Mouse (Mus musculus): ENCODE measurements around the gene Gse1.

Gse1 gene

DNA sequence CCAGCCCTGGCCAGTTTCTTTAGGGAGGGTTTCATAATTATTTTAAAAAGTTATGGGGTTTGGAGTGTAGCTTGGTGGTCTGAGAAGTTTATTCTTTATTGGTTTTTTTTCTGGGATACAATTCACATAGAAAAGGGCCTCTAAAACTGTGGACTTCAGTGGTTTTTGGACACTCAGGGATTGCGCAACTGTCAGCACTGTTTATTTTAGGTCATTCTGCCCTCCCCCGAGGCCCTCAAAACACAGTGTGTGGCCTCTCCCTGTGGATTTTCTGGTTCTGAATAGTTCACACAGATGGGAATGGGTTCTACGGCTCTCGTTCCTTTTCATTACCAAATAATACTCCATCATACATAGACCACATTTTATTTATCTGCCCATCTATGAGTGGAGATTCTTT, 15.0 kb downstream of the Gse1 start:
- no peak for DNase-seq (ENCODE audit: low read depth, low spot score)

DNA sequence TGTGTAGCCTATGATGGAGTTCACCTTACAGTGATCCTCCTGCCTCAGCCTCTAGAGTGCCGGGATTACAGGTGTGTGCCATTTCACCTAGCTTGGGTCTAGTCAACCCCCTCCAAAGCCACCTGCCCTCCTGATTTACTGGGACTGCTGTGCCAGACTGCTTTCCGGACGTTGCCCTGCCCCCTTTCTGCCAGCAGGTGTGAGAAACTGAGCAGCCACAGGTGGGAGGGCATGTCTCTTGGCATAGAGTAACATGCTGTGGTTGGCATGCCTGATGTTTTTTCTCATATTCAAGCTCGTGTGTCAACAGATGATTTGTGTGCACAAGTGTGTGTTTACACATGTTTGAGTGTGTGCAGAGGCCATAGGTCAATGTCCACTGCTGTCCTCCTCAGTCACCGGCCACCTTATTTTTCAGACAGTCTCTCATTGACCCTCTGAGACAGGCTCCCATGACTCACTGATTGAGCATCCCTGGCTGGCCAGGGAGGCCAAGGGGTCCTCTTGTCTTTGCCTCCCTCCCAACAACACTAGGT, 15.7 kb downstream of the Gse1 start:
- DNase-seq (ENCODE audit: low read depth, low spot score) = no peak

DNA sequence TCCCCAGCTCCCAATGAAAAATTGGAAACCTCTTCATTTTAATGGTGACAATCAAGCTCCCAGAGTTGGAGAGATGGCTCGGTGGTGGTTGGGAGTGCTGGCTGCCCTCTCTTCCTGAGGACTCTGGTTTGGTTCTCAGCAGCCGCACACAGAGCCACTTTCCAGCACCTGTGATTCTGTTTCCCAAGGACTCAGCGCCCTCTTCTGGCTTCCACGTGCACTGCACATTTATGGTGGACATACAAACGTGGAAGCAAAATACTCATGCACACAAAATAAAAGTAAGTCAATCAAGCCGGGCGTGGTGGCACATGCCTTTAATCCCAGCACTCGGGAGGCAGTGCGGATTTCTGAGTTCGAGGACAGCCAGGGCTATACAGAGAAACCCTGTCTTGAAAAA, 16.3 kb downstream of the Gse1 start:
- peak; percentile 84 for DNase-seq (ENCODE audit: low read depth, low spot score)

DNA sequence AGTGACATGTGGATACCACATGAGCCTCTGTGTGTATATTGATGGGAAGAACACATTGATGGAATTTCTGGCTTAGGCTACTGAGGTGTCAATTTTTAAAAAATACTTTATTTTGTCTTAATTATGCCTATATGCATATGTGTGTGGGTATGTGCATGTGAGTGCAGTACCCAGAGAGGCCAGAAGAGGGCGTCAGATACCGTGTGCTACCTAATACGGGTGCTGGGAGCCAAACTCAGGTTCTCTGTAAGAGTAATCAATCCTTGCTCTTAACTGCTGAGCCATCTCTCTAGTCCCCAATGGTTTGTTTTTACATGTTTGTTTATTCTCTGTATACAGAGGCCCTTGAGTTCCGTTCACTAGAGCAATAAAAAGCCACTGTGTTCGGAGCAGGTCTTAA, 19.4 kb downstream of the Gse1 start:
- DNase-seq (ENCODE audit: low read depth, low spot score) = peak; percentile 61

DNA sequence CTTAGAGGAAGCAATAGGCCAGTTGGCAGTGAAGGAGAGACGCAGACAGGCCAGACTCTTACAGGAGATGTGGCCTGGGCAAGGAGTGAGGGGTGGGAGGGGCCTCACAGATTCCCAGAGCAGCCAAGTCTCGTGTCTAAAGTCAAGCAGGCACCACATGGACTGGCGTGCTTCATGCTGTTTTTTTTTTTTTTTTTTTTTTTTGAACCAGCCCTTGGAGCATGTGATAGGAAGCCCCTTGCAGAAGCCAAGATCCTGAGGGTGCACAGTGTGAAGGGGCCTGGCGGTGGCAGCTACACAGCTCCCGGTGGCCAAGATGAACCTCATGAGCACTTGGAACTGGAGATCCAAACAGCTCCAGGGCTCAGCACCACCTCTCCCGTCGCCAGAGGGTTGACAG, 19.8 kb downstream of the Gse1 start:
- no peak for DNase-seq (ENCODE audit: low read depth, low spot score)

DNA sequence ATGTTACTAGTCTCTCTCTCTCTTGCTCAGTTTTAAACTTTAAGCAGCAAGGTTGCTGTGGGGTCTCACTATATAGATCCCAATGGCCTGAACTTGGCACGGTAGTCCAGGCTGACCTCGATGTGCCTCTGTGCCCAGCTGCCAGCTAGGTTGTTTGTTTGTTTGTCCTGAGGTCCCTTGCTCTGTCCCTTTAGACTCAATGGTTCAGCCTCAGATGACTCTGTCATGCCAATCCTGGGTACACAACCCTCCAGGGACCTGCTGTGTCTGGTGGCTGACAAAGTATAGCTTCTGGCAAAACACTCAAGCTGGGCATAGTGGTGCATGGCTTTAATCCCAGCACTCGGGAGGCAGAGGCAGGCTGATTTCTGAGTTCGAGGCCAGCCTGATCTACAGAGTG, 20.2 kb downstream of the Gse1 start:
- DNase-seq (ENCODE audit: low read depth, low spot score) = no peak

DNA sequence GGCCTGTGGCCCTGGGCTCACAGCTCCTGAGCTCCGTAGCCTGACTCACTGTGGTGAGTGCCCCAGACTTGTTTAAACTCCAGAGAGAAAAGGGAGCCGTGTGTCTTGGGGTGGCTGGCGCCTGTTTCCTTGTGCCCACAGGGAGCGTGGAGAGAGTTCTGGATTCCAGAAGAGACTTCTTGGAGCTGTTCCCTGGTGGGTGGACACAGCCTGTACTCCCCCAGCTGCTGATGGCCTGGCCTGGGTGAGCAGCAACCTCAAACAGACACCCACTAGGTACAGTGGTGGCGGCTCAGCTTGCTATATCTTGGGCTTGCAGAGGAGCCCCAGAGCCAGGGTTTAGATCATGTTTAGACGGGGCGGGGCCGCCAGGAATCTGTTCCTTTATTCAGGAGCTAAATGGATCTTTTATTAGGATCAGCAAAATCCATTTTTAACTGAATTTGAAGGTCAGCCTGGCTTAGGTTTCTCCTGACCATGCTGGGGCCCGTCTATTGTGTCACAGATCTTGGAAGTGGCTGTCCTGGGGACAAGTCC, 21.6 kb downstream of the Gse1 start:
- DNase-seq (ENCODE audit: low read depth, low spot score) = no peak

DNA sequence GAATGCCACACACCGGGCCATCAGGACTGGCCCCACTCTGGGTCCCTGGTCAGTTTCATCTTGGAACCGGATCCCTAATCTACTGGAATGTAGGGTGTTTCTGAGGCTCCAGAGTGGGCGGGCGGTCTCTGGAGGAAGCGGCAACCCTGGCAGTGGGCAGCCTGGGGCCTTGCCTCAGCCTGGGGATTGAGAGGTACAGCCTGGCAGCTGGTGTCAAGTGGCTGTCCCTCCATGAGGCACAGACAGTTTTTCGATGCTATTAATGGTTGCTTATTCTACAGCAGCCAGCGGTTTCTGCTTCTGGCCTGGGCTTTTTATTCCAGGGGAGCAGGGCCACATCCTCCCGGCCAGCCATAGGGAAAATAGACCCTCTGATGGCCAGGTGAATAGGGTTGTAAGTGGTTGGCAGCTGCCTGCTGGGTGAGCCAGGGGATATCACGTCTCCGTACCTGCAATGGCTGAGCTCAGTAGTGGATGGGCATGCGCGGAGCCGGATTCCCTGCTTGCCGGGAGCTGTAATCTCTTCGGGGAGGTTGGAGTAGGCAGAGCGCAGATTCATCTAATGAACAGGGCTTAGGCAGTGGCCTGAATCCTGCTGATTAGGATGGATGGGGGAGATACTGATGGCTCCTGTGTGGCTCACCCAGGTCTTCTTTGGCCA, 22.6 kb downstream of the Gse1 start:
- no peak for DNase-seq (ENCODE audit: low read depth, low spot score)

DNA sequence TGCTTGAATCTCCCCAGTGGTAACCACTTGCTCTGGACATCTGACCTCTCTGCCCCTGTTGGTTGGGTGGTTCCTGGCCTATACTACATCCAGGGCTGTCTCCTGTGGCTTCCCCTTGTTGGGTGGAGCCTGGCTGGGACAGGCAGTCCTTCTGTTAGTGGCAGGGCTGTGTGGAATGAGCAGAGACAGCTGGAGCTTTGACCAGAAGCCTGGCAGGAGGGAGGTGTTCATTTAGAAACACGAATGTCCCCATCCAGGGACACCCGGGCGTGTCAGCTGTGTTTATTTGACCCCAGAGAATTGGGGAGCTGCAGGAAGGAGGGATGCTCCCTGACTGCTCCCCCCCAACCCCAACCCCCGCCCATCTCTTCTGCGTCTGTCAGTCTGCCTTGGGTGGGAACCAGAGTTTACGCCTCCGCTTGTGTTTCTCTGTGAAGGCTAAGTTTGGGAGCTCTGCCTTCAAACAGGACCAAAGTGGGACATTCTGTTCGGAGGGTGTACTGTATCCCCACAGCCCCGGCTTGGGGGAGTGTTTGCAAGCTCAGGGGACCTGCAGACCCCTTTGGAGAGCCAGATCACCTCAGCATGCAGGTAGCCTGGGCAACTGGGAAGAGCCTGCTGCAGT, 23.3 kb downstream of the Gse1 start:
- DNase-seq (ENCODE audit: low read depth, low spot score) = no peak

DNA sequence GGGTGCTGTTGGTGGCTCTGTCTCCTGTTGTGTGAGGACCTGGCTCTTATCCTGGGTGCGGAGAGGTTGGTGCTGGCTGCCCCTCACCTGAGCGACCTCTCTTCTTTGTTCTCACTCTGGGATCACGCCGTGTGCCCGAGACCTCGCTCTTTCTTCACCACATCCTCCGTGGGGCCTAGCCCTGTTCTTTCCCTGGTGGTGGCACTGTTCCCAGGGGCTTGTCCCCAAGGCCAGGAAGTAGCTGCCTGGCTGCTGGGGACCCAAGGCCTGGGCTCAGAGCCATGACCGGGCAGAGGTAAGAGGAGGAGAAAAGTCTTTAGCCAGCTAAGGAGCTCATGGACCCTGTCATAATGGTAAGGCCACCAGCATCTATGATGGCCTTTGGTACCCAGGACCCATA, 25.4 kb downstream of the Gse1 start:
- no peak for DNase-seq (ENCODE audit: low read depth, low spot score)

DNA sequence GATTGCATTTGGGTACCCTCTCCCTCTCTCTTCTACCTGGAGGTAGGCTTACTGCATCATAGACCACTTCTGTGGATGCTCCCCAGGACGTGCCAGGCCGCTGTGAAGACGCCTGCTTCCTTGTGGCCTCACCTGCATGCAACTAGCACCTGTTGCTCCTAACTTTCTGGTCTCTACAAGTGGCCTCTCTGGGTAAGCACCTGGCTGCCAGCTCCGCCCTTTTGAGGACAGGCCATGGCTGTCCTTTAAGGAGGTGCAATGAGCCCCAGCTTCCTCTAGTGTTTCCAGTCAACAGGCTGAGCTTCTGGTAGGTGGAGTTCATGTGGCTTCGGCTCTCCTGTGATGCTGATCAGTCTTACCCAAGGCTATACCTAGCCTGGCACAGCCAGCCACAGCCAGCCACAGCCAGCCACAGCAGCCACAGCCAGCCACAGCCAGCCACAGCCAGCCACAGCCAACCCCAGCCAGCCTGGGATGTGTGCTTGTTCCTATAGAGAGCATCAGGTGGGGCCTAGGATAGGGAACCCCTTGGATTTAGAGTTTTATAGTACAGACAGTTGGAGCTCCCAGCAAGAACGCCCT, 27.2 kb downstream of the Gse1 start:
- peak; percentile 73 for DNase-seq (ENCODE audit: low read depth, low spot score)

DNA sequence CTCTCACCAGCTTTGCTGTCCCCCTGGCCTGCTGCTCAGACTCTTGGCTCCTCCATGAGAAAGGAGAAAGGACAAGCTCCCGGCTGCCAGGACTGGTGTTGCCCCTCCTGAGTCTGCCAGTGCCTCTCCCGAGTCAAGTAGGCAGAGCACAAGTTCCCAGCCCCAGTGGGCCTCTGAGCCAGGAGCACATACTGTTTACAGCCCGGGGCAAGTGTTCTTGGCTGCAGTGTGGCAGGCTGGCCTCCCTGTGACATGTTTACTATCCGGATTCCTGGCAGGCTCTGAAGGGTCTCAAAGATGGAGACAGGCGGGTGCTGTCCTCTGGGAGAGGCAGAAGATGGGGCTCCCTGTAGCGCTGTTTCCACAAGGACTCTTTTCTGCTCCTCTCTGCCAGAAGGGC, 28.7 kb downstream of the Gse1 start:
- DNase-seq (ENCODE audit: low read depth, low spot score) = no peak

DNA sequence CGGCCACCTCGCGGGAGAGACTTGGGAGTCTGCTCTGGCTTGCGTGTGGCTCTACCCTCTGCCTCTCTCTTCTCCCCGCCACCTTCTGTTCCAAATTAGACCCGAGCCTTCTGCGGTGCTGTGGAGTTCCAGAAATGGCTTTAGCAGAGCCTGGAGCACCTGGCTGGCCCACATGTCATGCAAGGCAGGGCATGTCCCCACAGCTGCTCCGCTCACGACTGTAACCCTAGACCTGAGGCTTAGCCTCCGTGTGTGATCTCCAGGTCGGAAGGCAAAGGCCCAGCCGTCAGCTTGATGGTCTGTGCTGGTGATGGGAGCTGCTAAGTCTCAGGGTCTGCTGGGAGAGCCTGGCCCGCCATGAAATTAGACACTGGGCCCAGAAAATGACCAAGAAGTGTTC, 30.9 kb downstream of the Gse1 start:
- no peak for DNase-seq (ENCODE audit: low read depth, low spot score)

DNA sequence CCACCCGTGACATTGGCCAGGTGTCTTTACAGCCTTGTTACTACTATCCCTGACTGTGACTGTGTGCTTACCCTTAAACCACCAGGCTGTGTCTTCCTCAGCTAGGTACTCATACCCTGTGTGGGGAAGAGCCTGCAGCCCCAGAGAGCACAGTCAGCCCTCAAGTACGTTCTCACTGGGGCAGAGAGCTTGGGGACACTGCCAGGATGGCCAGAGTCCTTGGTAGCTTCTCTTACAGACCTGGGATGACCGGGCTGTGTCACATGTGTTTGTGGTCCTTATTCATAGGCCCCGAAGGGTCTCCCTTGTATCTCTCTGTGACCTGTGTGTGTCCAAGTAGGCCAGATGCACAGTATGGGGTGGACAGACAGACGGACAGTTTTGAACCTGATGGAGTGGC, 32.4 kb downstream of the Gse1 start:
- no peak for DNase-seq (ENCODE audit: low read depth, low spot score)

DNA sequence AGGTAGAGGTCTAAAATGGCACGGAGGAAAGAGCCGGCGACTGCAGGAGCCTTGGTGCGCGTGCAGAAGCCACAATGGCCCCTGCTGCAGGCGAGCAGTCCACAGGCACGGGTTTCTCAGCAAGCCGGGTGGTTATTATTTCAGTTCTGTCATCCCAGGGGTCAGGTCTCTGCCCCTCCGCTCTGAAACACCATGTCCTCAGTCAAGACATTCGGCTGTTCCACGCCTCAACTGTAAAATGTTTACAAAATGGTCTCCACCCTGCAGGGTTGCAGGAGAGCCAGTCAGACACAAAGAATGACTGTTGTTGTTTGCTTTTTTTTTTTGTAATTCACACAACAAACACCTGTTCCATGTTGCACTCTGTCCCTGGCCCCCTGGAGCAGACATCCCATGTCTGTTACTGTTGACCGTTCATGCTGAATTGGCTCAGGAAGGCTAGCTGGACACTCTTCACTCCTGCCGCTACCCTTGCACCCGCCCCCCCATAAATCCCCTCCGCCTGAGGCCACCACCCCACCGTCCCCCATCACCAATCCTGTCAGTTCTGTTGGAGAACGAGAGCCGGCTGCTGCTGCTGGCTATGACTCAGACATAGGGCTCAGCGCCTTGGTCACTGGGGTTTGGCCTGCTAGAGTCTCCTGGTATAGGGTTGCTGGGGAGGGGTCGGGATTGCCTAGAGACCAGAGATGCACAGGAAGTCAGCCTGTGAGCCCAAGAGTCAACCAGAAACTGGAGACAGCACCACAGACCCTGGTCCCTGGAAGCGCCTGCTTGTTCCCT, 33.3 kb downstream of the Gse1 start:
- no peak for DNase-seq (ENCODE audit: low read depth, low spot score)

DNA sequence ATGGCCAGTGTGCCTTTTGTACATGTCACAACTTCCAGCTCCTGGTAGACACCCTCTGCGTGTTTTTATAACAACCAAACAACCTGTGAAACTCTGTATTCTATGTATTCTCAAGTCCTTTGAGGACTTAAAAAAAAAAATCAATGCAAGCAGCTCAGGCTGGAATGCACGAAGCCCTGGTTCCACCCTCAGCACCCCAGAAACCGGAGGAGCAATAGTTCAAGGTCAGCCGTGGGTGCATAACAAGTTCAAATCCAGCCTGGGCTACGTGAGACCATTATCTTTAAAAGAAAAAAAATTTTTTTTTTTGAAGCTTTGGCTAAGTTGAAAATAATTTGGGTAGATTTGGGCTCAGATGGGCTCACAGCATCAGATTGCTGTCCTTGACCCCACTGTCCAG, 35.6 kb downstream of the Gse1 start:
- DNase-seq (ENCODE audit: low read depth, low spot score) = no peak

DNA sequence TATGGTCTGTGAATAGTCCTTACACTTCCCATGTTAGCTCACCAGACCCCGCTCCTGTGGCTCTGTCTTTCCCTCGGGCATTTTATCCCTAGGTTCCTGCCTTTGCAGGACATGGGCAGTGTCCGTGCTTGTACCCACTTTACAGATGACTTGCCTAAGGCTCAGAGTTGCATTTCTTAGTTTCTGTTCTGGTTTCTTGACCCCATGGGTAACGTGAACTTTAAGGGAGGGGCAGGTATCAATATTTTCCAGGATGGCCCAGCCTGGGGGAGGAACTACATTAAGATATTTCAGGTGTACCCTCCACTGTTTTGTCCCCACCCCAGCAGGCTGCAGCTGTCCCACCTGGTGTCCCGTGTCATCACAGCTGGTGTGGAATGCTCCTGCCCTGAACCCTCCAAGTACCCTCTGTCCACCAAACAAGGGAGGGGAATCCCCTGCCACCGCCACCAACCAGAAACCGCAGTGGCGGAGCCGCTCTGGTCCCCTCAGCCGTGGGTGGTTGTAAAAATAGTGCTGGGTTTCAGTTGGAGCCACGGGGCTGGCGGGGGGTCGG, 36.2 kb downstream of the Gse1 start:
- DNase-seq (ENCODE audit: low read depth, low spot score) = no peak

DNA sequence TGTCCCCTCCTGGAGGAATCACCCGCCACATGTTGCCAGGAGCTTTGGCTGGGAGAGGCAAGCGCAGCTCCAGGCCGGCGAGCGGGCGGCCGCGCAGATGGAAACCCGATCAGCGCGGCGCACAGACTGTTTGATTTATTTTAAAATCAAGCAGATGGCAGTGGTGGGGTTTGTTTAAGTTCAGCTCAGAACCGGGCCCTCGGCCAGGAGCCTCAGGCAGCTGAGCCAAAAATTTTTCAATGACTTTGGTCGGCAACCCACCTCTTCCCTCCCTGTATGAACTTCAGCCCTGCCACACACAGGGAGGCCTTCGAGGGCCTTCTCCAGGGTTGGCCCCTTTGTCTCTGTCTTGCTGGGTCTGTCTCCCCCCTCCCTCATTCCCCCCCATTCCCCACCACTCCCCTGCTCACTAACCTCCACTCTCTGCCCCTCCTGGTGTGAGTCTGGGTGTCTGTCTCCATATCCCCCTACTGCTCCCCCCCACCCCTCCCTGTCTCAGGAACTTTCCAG, 36.7 kb downstream of the Gse1 start:
- DNase-seq (ENCODE audit: low read depth, low spot score) = no peak

DNA sequence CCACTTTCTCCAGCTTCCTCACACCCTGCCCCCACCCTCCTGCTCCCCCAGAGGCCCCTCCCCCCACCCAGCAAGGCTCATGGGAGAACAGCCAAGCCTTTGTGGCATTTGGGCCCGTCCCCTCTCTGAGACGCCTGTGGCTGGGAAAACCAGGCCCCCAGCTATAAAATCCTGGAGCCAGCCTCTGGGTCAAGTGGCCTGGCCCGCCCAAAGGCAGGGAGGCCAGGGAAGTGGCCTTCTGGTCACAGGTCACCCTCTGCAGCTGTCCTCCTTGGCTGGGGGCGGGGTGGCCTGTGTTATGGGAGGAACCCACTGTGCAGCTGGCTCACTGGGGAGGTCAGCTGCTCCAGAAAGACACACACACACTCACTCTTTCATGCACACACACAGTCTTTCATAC, 37.2 kb downstream of the Gse1 start:
- DNase-seq (ENCODE audit: low read depth, low spot score) = no peak

DNA sequence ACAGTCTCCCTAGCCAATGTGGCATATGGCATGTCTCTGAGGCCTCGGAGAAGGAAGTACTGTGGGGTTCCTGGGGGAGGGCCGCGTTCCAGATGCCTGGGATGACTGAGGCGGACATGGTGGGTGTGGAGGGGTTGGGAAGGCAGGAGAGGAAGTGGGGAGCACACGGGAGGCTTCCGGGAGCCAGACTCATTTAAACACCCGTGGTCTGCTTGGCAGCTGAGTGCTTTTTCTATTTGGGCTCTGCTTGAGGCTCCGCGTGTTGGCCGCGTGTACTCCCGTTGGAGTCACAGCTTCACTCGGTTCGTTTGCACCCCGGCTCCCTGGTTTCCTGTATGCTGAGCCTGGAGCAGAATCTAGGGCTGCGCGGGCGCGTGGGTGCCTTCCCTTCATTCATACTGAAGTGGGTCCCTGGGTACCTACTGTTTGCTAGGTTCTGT, 40.3 kb downstream of the Gse1 start:
- DNase-seq (ENCODE audit: low read depth, low spot score) = no peak

DNA sequence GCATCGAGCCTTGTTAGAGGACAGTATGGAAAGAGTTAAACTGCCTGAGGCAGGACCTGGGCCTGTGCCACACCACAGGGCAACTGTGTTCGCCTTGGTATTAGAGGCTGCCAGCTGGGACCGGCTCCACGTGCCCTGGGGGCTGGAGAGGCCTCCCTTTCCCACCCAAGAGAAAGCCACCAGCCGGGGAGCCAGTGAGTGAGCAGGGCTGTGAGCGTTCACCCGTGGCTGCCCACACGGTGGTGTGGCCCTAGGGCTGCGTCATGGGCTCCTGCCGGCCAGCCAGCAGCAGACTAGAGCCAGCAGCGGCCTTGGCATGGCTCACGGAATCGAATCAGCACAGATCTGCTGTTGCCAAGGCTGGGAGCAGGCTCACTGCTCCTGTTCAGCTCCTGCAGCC, 42.2 kb downstream of the Gse1 start:
- no peak for DNase-seq (ENCODE audit: low read depth, low spot score)

DNA sequence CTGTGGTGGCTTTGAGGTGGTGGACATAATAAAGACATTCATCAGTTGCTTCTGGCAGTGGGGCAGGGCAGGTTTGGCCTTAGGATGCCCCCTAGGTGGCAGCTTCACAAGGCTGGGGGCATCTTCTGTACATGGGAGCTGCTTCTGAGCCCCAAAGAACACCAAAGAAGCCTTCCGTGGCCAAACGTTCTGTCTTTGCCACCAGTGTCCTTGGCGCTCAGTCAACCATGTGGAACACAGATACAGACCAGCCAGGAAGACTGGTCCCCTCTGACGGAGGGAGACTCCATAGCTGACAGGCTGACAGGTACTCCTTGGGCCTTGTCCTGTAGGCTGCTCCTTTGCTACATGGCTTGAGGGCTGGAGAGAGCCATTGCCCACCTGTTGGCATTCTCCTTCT, 45.2 kb downstream of the Gse1 start:
- DNase-seq (ENCODE audit: low read depth, low spot score) = no peak
